Mouse (Mus musculus): ENCODE results near the gene Grid2ip. TPM values are rescaled to one million over a fixed set of nuclear protein-coding genes. Genes with fewer than 3 reads are reported as not detected.

The Grid2ip gene
- polyA plus RNA-seq, 1 experiment from 2014 or later, result 0.05 TPM

- H3K36me3 ChIP-seq, result peaks cover 32% of the 10 kb centered on the region
- 1% methylated on average over 61 of the region's 72 CpGs for WGBS
- H3K4me3 ChIP-seq, result peak within 1 kb of the TSS; percentile 96
- no peaks in the 10 kb centered on the region for H3K9me3 ChIP-seq (replicated peaks)
- H3K4me1 ChIP-seq, result peaks cover 29% of the 10 kb centered on the region
- H3K27me3 ChIP-seq (ENCODE audit: low read depth, poor library complexity, severe bottlenecking), result no peaks in the 10 kb centered on the region
- H3K27ac ChIP-seq (replicated peaks), result peak within 1 kb of the TSS; percentile 93
- peak; percentile 92 for DNase-seq (ENCODE audit: low spot score)
These were observed 46.3 kb downstream of the Grid2ip start, which contains the start of gene Kdelr2 for GRCm38 (mm10) chr5:143403221-143404147. Gene Kdelr2 (plus strand): TSS chr5:143403838.

DNA sequence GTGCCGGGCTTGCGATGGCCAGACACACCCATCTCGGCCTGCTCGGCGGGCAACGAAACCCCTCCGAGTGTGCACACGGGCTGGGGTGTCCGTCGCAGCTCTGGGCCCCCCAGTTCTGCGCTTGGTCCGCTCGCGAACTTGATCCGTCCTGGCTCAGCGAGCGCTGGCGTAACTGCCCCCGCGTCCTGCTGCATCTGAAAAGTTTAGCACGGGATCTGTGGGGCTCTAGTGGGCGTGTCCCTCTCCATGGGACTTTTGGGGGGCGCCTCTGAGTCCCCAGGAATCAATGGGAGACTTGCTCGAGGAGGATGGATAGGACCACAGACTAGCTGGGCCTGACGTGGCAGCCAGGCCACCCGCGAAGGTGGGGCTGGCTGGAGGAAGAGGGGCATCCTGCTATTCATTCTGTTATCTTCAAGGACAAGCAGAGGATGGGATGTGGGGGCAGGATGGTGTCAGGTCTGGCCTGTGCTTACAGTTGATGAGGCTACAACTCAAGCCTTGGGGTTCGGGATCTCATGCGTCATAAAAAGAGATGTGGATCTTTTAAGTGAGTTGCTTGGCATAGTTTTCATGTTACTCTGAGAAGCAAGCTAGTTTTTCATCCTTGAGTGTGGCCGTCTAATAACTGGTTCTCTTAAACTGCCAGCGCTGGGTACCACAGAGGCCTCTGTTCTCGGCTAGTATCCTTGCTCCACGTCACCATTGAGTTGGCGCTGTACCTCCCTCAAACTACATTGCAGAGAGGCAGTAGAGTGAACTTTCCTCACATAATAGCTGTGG is 47.2 kb downstream of the Grid2ip start:
- peak overlapping the region; percentile 93 for H3K27ac ChIP-seq (replicated peaks)
- 7% methylated on average over 34 of the region's 34 CpGs for WGBS
- H3K4me1 ChIP-seq, result peaks cover 29% of the 10 kb centered on the region
- DNase-seq (ENCODE audit: low spot score), result no peak
- no peaks in the 10 kb centered on the region for H3K9me3 ChIP-seq (replicated peaks)
- H3K36me3 ChIP-seq, result peaks cover 39% of the 10 kb centered on the region
- peak overlapping the region; percentile 96 for H3K4me3 ChIP-seq
- H3K27me3 ChIP-seq (ENCODE audit: low read depth, poor library complexity, severe bottlenecking), result no peaks in the 10 kb centered on the region

- Histone ChIP-seq H3K9me3 (replicated peaks) (no peaks in the 10 kb centered on the region), H3K4me3 (peak overlapping the region; percentile 96), H3K27me3 (ENCODE audit: low read depth, poor library complexity, severe bottlenecking) (no peaks in the 10 kb centered on the region), H3K27ac (replicated peaks) (no peak overlapping the region), H3K36me3 (peaks cover 47% of the 10 kb centered on the region), H3K4me1 (peaks cover 29% of the 10 kb centered on the region)
- DNase-seq (ENCODE audit: low spot score), result no peak
- WGBS, result 91% methylated on average over 9 of the region's 9 CpGs
These were observed 48.1 kb downstream of the Grid2ip start for GRCm38 (mm10) chr5:143405200-143405599.

- Histone ChIP-seq H3K36me3 (peaks cover 60% of the 10 kb centered on the region), H3K27ac (replicated peaks) (no peak overlapping the region), H3K4me1 (peaks cover 29% of the 10 kb centered on the region), H3K4me3 (0 out of 2 replicates have a peak overlapping the region, but pooled peaks have one; percentile 0), H3K27me3 (ENCODE audit: low read depth, poor library complexity, severe bottlenecking) (no peaks in the 10 kb centered on the region), H3K9me3 (replicated peaks) (no peaks in the 10 kb centered on the region)
- WGBS, result 95% methylated on average over 9 of the region's 9 CpGs
- DNase-seq (ENCODE audit: low spot score), result no peak
These were observed 49.4 kb downstream of the Grid2ip start for GRCm38 (mm10) chr5:143406548-143406947.

- DNase-seq (ENCODE audit: low spot score), result no peak
- Histone ChIP-seq H3K4me1 (peaks cover 17% of the 10 kb centered on the region), H3K4me3 (no peak overlapping the region), H3K36me3 (peaks cover 83% of the 10 kb centered on the region), H3K27me3 (ENCODE audit: low read depth, poor library complexity, severe bottlenecking) (no peaks in the 10 kb centered on the region), H3K9me3 (replicated peaks) (no peaks in the 10 kb centered on the region), H3K27ac (replicated peaks) (no peak overlapping the region)
- WGBS, result 84% methylated on average over 3 of the region's 3 CpGs
These were observed 52.1 kb downstream of the Grid2ip start for GRCm38 (mm10) chr5:143409239-143409638.

- H3K4me1 ChIP-seq, result no peaks in the 10 kb centered on the region
- no peak overlapping the region for H3K4me3 ChIP-seq
- WGBS, result 93% methylated on average over 4 of the region's 4 CpGs
- no peak overlapping the region for H3K27ac ChIP-seq (replicated peaks)
- no peaks in the 10 kb centered on the region for H3K9me3 ChIP-seq (replicated peaks)
- H3K36me3 ChIP-seq, result peaks cover 86% of the 10 kb centered on the region
- no peaks in the 10 kb centered on the region for H3K27me3 ChIP-seq (ENCODE audit: low read depth, poor library complexity, severe bottlenecking)
- DNase-seq (ENCODE audit: low spot score), result no peak
These were observed 53.8 kb downstream of the Grid2ip start for GRCm38 (mm10) chr5:143410841-143411395.

- no peaks in the 10 kb centered on the region for H3K4me1 ChIP-seq
- no peak for DNase-seq (ENCODE audit: low spot score)
- 92% methylated on average over 4 of the region's 4 CpGs for WGBS
- H3K27me3 ChIP-seq (ENCODE audit: low read depth, poor library complexity, severe bottlenecking), result no peaks in the 10 kb centered on the region
- H3K36me3 ChIP-seq, result peaks cover 67% of the 10 kb centered on the region
- H3K27ac ChIP-seq (replicated peaks), result no peak overlapping the region
- no peaks in the 10 kb centered on the region; the same call in 1 of the 2 replicates for H3K9me3 ChIP-seq (replicated peaks)
- H3K4me3 ChIP-seq, result no peak overlapping the region
These were observed 64.3 kb downstream of the Grid2ip start for GRCm38 (mm10) chr5:143421484-143421883.

- DNase-seq (ENCODE audit: low spot score), result no peak
- WGBS, result 85% methylated on average over 4 of the region's 4 CpGs
- Histone ChIP-seq H3K27ac (replicated peaks) (no peak overlapping the region), H3K4me1 (no peaks in the 10 kb centered on the region), H3K9me3 (replicated peaks) (no peaks in the 10 kb centered on the region), H3K27me3 (ENCODE audit: low read depth, poor library complexity, severe bottlenecking) (no peaks in the 10 kb centered on the region), H3K4me3 (no peak overlapping the region), H3K36me3 (peaks cover 52% of the 10 kb centered on the region)
These were observed 65.9 kb downstream of the Grid2ip start for GRCm38 (mm10) chr5:143422990-143423389.

DNA sequence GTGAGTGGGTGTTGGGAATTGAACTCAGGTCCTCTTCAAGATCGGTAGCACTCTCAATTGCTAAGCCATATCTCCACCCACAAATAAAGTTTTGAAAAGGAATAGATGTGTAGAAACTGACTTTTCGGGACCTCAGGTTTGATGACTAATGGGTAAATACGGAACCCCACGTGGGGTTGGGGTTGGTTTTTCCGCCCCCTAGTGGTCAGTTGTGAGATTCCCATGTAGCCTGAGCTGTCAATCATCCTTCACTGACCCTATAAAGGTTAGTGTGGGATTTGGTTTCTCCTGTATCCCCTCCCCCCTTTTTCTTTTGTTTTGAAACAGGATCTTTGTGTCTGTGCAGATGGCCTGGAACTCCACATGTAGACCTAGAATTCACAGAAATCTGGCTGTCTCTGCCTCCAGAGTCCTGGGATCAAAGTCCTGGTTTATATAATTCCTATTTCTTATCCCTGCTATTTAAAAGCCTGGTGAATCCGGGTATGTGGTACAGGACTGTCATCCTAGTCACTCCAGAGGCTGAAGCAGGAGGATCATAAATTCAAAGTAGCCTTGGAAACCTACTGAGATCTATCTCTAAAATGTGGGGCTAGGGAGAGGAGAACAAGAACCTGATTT is 66.9 kb downstream of the Grid2ip start:
- 34% methylated on average over 6 of the region's 6 CpGs for WGBS
- Histone ChIP-seq H3K9me3 (replicated peaks) (no peaks in the 10 kb centered on the region), H3K27me3 (ENCODE audit: low read depth, poor library complexity, severe bottlenecking) (no peaks in the 10 kb centered on the region), H3K4me3 (no peak overlapping the region), H3K27ac (replicated peaks) (no peak overlapping the region), H3K36me3 (peaks cover 42% of the 10 kb centered on the region), H3K4me1 (no peaks in the 10 kb centered on the region)
- peak; percentile 49 for DNase-seq (ENCODE audit: low spot score)

GRCm38 (mm10) chr5:143434421-143434820 is 77.3 kb downstream of the Grid2ip start:
- H3K36me3 ChIP-seq, result no peaks in the 10 kb centered on the region
- 15% methylated on average over 4 of the region's 4 CpGs for WGBS

GRCm38 (mm10) chr5:143441298-143441697 is 84.2 kb downstream of the Grid2ip start:
- H3K27ac ChIP-seq (replicated peaks), result no peak overlapping the region
- WGBS, result 82% methylated on average over 3 of the region's 3 CpGs
- H3K27me3 ChIP-seq (ENCODE audit: low read depth, poor library complexity, severe bottlenecking), result no peaks in the 10 kb centered on the region
- no peaks in the 10 kb centered on the region for H3K9me3 ChIP-seq (replicated peaks)
- H3K4me1 ChIP-seq, result no peaks in the 10 kb centered on the region
- H3K36me3 ChIP-seq, result no peaks in the 10 kb centered on the region
- no peak for DNase-seq (ENCODE audit: low spot score)
- H3K4me3 ChIP-seq, result no peak overlapping the region

More at GRCm38 (mm10) chr5:143434421-143434820, 77.3 kb downstream of the Grid2ip start:
- Histone ChIP-seq H3K9me3 (replicated peaks) (no peaks in the 10 kb centered on the region), H3K27ac (replicated peaks) (no peak overlapping the region), H3K27me3 (ENCODE audit: low read depth, poor library complexity, severe bottlenecking) (no peaks in the 10 kb centered on the region), H3K4me1 (no peaks in the 10 kb centered on the region), H3K4me3 (no peak overlapping the region)
- DNase-seq (ENCODE audit: low spot score), result peak; percentile 76

GRCm38 (mm10) chr5:143441753-143442152 is 84.6 kb downstream of the Grid2ip start:
- no peaks in the 10 kb centered on the region for H3K27me3 ChIP-seq (ENCODE audit: low read depth, poor library complexity, severe bottlenecking)
- H3K4me3 ChIP-seq, result no peak overlapping the region
- peak; percentile 5 for DNase-seq (ENCODE audit: low spot score)
- H3K9me3 ChIP-seq (replicated peaks), result no peaks in the 10 kb centered on the region
- H3K36me3 ChIP-seq, result no peaks in the 10 kb centered on the region
- H3K4me1 ChIP-seq, result no peaks in the 10 kb centered on the region
- WGBS, result 86% methylated on average over 12 of the region's 12 CpGs
- H3K27ac ChIP-seq (replicated peaks), result no peak overlapping the region
